Mouse (Mus musculus) small intestine, adult 2 months (tissue): Measurements from ENCODE around the gene Kifc1.
"Not testable (repeated sequence)": the region's sequence is repeated elsewhere in the genome, so short reads cannot be mapped to it uniquely, and the experiment has no call there.

Experiments
- CTCF ChIP-seq: fragments of 200-500 bp; IDR thresholded peaks from 2 replicates; pipeline ENCODE4 v1.5.1; 2012; ENCODE audit warnings: low read depth, mild to moderate bottlenecking, control low read depth, inconsistent platforms, low read length, moderate library complexity, mixed read lengths; ENCODE audit not compliant: insufficient replicate concordance, insufficient read length; ENCODE audit errors: extremely low read depth
- POLR2A ChIP-seq: fragments of 200-500 bp; IDR thresholded peaks from 2 replicates; pipeline ENCODE4 v1.6.1; 2012; ENCODE audit warnings: low read depth, mild to moderate bottlenecking, control low read depth, inconsistent platforms, low read length, moderate library complexity

DNA sequence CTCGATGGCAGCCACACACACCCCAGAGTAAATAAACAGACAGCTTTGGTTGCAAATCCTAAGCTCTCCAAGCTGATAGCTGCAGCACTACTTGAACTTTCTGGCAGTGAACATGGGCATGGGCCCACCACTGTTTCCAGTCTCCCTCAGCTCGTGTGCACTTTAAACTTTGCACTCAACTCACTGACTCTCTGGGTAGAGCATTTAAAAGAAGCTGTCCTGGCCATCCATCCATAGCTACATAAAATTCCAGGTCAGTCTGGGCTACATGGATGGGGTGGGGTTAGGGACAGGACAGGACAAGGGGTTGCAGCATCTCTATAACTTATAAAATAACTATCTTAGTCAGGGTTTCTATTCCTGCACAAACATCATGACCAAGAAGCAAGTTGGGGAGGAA, 2.7 kb downstream of the Kifc1 start:
- not testable (repeated sequence) for TF ChIP-seq POLR2A, CTCF
